Mouse (Mus musculus): ENCODE data around the gene Psmb2. TPM values are rescaled to one million over a fixed set of nuclear protein-coding genes. Genes with fewer than 3 reads are reported as not detected.

Gene Psmb2
- total and polyA plus RNA-seq, 3 experiments: 225 to 447 (median 395) TPM

- no peak for DNase-seq (ENCODE audit: extremely low read depth)
- Histone ChIP-seq H3K79me2 (replicated peaks; ENCODE audit: control insufficient read depth, extremely low read depth, insufficient read depth, poor library complexity, severe bottlenecking) (0 out of 2 replicates have a peak, but pooled peaks cover 4% of the 10 kb centered on the region), H3K9me3 (replicated peaks; ENCODE audit: low read length) (no peaks in the 10 kb centered on the region), H3K4me2 (ENCODE audit: insufficient read depth, low read depth, poor library complexity, severe bottlenecking) (no peak overlapping the region), H3K9ac (ENCODE audit: insufficient read depth, low read depth) (no peak overlapping the region), H3K27ac (ENCODE audit: insufficient read depth, low read depth) (no peak overlapping the region), H3K27me3 (replicated peaks) (no peaks in the 10 kb centered on the region), H3K4me3 (replicated peaks in 1 of 3; ENCODE audit: low read depth in 2 of 3, low read length in 2 of 3, poor library complexity in 1 of 3) (no peak overlapping the region), H3K36me3 (replicated peaks in 1 of 2; ENCODE audit: control insufficient read depth in 1 of 2, insufficient read depth in 1 of 2, low read length in 1 of 2) (peaks cover 61 to 80% of the 10 kb centered on the region in 2 experiments), H3K4me1 (ENCODE audit: control insufficient read depth in 1 of 2, insufficient read depth in 2 of 2) (peaks cover 6 to 33% of the 10 kb centered on the region in 2 experiments)
- in situ Hi-C loops (cut with MboI; ENCODE audit: low pct_ligation_motif_present, low pct_unique_long_range_greater_than_20kb, low sequenced_read_pairs) (loop anchor here (5.0 kb wide), 2 partner anchors 96 to 139 kb away; partner anchors contain the start of gene 5730409E04Rik), dilution Hi-C loops (cut with MboI; ENCODE audit: extremely low pct_ligation_motif_present, extremely low pct_unique_long_range_greater_than_20kb, low sequenced_read_pairs) (no loop called here)
- no peak for TF ChIP-seq ELF1 (IDR thresholded peaks at IDR 0.05; ENCODE audit: low read depth, low read length)
Observed at GRCm38 (mm10) chr4:126746194-126746840, 68.9 kb downstream of the Psmb2 start.

- Histone ChIP-seq H3K27ac (ENCODE audit: insufficient read depth, low read depth) (no peak overlapping the region), H3K4me3 (replicated peaks in 1 of 3; ENCODE audit: low read depth in 2 of 3, low read length in 2 of 3, poor library complexity in 1 of 3) (no peak overlapping the region), H3K36me3 (replicated peaks in 1 of 2; ENCODE audit: control insufficient read depth in 1 of 2, insufficient read depth in 1 of 2, low read length in 1 of 2) (peaks cover 61 to 82% of the 10 kb centered on the region in 2 experiments), H3K27me3 (replicated peaks) (no peaks in the 10 kb centered on the region), H3K9me3 (replicated peaks; ENCODE audit: low read length) (no peaks in the 10 kb centered on the region), H3K9ac (ENCODE audit: insufficient read depth, low read depth) (no peak overlapping the region), H3K4me2 (ENCODE audit: insufficient read depth, low read depth, poor library complexity, severe bottlenecking) (no peak overlapping the region), H3K4me1 (ENCODE audit: control insufficient read depth in 1 of 2, insufficient read depth in 2 of 2) (peaks cover 11 to 40% of the 10 kb centered on the region in 2 experiments), H3K79me2 (replicated peaks; ENCODE audit: control insufficient read depth, extremely low read depth, insufficient read depth, poor library complexity, severe bottlenecking) (peaks cover 17% of the 10 kb centered on the region)
- dilution Hi-C loops (cut with MboI; ENCODE audit: extremely low pct_ligation_motif_present, extremely low pct_unique_long_range_greater_than_20kb, low sequenced_read_pairs) (no loop called here), in situ Hi-C loops (cut with MboI; ENCODE audit: low pct_ligation_motif_present, low pct_unique_long_range_greater_than_20kb, low sequenced_read_pairs) (loop anchor here (5.0 kb wide), 2 partner anchors 94 to 141 kb away; partner anchors contain the start of gene 5730409E04Rik)
- TF ChIP-seq MAX (IDR thresholded peaks at IDR 0.05; ENCODE audit: low read length) (no peak), CTCF (conservative IDR thresholded peaks at IDR 0.05 in 1 of 2, IDR thresholded peaks at IDR 0.05 in 1 of 2; ENCODE audit: low read depth in 2 of 2, low read length in 2 of 2) (no peak), POLR2AphosphoS2 (IDR thresholded peaks at IDR 0.05; ENCODE audit: low read depth, low read length) (no peak), POLR2A (IDR thresholded peaks at IDR 0.05; ENCODE audit: low read depth, low read length) (no peak), TBP (conservative IDR thresholded peaks at IDR 0.05; ENCODE audit: low read depth, low read length) (no peak), ETS1 (conservative IDR thresholded peaks at IDR 0.05; ENCODE audit: low read depth, low read length) (no peak), HCFC1 (IDR thresholded peaks at IDR 0.05; ENCODE audit: low read depth, low read length) (no peak), USF1 (IDR thresholded peaks at IDR 0.05; ENCODE audit: low read depth, low read length) (no peak), ZNF384 (IDR thresholded peaks at IDR 0.05; ENCODE audit: low read depth, low read length) (no peak), IRF4 (IDR thresholded peaks at IDR 0.05; ENCODE audit: low read depth, low read length) (no peak), ZMIZ1 (IDR thresholded peaks at IDR 0.05; ENCODE audit: low read depth, low read length) (no peak), MAZ (IDR thresholded peaks at IDR 0.05; ENCODE audit: low read depth, low read length) (no peak), NRF1 (IDR thresholded peaks at IDR 0.05; ENCODE audit: low read depth, low read length) (no peak), PAX5 (IDR thresholded peaks at IDR 0.05; ENCODE audit: low read length) (no peak), ELF1 (IDR thresholded peaks at IDR 0.05; ENCODE audit: low read depth, low read length) (no peak), RAD21 (IDR thresholded peaks at IDR 0.05; ENCODE audit: low read depth, low read length) (no peak), JUND (conservative IDR thresholded peaks at IDR 0.05; ENCODE audit: low read depth, low read length) (no peak)
- no peak for DNase-seq (ENCODE audit: extremely low read depth)
Observed at GRCm38 (mm10) chr4:126748381-126748780, 71.0 kb downstream of the Psmb2 start.
